Mouse (Mus musculus): ENCODE data around the gene Slc44a1. TPM values are rescaled to one million over a fixed set of nuclear protein-coding genes. Genes with fewer than 3 reads are reported as not detected.

Gene Slc44a1
- polyA plus RNA-seq, 1 experiment from 2014 or later = 8.9 TPM

GRCm38 (mm10) chr4:53658029-53658428 lies 217.8 kb downstream of the Slc44a1 start:
- H3K4me3 ChIP-seq (replicated peaks) = no peak overlapping the region
- ATAC-seq (ENCODE audit: low read depth) = no peak
- no peak overlapping the region for H3K9ac ChIP-seq
- no peaks in the 10 kb centered on the region for H3K4me1 ChIP-seq (replicated peaks)
- no peaks in the 10 kb centered on the region for H3K36me3 ChIP-seq
- no peaks in the 10 kb centered on the region for H3K9me3 ChIP-seq (replicated peaks)
- WGBS (ENCODE audit: insufficient replicate concordance) = 48% methylated on average over 3 of the region's 3 CpGs
- no peak overlapping the region for H3K4me2 ChIP-seq
- DNase-seq = no peak
- H3K27me3 ChIP-seq = no peaks in the 10 kb centered on the region
- no peak overlapping the region for H3K27ac ChIP-seq

GRCm38 (mm10) chr4:53660711-53661110 lies 220.5 kb downstream of the Slc44a1 start:
- H3K9ac ChIP-seq = no peak overlapping the region
- H3K27me3 ChIP-seq = no peaks in the 10 kb centered on the region
- H3K4me3 ChIP-seq (replicated peaks) = no peak overlapping the region
- H3K36me3 ChIP-seq = no peaks in the 10 kb centered on the region
- no peak overlapping the region for H3K4me2 ChIP-seq
- no peak overlapping the region for H3K27ac ChIP-seq
- no peak for ATAC-seq (ENCODE audit: low read depth)
- no peaks in the 10 kb centered on the region for H3K9me3 ChIP-seq (replicated peaks)
- H3K4me1 ChIP-seq (replicated peaks) = no peaks in the 10 kb centered on the region
- DNase-seq = no peak

Other genes starting within 250 kb of the Slc44a1 start
- gene Fsd1l, start 191.1 kb downstream of the Slc44a1 start, polyA plus RNA-seq (2015; fragmentation: Nextera tagmentation; extraction: Ambion mirVana) = 1.1 and 1.9 TPM in 2 replicates